Mouse (Mus musculus) cerebellum, adult 9-10 months (tissue): Measurements from ENCODE around the gene Nr2c2ap.

Experiments
- DNase-seq: peaks from one replicate; pipeline ENCODE4 v3.0.0; 2022

Gene Nr2c2ap

DNA sequence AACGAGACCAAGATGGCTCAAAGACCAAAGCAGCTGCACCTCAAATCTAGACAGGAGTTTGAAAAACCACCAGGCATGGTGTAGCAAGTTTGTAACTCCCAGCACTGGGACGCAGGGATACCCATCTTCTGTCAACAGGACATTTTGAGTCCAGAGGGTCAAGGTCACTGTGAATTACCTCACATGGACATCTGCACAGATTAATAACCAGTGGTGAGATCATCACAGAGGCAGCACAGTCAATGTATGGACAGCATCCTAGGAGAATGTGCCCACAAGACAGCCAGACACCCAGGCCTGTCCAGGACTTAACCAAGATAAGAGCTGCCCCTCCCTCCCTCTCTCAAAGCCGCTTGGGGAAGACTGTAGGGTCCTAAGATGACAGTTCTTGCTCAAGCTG lies 39.0 kb downstream of the Nr2c2ap start:
- DNase-seq: no peak

DNA sequence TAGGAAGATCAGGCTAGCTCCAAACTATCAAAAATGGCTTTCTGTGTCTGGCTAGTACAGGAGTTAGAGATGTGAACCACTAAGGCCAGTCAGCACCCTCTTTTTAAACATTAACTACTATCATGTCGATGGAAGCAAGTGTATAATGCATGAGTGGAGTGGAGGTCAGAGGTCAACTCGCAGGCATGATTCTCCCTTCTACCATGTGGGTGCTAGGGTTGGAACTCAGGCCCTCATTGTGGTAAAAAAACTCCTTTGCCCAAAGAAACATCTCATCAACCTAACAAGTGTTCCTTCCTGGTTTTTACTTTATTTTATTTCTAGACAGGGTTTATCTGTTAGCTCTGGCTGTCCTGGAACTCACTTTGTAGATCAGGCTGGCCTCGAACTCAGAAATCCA lies 39.6 kb downstream of the Nr2c2ap start:
- DNase-seq: no peak

DNA sequence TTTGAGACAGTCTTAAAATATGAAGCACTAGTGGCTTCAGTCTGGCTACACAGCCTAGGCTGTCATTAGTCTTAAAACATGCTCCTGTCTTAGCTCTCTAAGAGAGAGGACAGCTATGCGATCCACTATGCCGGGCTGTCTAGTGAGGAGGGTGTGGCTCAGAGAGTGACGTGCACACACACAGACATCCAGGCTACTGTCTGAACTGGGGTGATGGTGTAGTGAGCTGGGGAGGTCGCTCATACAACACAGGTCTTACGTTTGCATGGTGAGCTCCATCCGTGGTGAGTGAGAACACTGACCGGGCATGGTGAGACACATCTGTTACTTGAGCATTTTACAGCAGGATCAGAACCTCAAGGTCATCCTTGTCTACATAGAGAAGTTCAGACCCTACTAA lies 40.1 kb downstream of the Nr2c2ap start:
- no peak for DNase-seq

DNA sequence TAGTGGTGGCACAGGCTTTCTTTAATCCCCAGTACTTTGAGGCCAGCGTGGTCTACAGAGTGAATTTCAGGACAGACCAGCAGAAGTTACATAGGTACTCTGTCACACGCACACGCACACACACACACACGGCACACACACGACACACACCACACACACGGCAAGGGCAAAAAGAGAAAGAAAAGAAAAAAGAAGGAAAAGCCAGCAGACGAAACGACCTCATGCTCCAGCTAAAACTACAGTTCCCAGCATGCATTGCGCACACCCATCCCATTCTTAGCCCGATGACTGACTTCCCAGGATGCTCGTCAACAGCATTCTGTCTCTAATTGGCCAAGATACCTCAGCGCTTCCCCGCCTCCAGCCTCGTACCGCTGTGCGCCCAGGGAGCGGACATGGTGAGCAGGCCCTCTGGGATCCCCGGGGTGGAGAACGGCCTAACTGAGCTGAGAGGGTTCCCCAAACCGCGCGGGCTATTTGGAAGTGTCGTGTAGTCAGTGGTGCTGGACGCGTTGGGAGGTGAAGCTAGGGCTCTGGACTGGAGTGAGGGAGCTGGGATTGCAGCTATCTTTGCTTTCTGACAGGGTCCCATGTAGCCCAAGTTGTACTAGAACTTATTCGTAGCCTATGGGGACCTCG lies 41.0 kb downstream of the Nr2c2ap start, which contains the start of gene Tmem161a:
Tmem161a (plus strand) TSS at position 314 of the 639 bp plus-strand sequence.
- DNase-seq: peak; percentile 94

DNA sequence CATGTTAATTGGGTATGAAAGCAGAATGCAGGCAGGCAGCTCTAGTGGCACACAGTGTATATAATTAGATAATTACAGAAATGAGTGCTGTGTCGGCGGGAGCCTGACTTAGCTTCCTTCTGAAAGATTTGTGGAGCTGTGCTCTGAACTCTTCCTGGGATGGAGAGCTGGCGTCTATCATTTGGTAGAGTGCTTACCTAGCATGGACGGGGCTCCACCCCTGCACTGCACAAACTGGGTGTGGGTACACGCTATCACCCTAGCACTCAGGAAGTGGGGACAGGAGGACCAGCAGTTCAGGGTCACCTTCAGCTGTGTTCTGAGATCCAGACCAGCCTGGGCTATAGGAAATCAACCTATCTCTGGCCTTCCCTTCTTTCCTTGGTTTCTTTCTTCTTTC lies 42.2 kb downstream of the Nr2c2ap start:
- DNase-seq: no peak

DNA sequence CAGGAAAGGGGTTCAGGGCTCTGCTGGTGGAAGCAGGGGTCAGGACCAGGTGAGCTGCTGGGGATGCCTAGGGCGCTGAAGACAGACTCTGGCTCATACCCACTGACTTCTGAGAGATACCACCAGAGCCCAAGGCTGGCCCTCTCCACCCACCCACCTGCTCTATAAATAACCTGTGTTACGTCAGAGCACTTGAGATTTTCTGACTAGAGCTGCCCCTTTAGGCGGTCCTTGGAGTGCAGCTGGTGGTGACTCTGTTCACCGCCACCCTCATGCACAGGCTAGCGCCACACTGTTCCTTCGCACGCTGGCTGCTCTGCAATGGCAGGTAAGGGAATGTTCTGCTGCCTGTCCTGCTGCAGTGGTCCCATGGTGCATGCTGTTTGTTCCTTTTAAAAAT lies 42.9 kb downstream of the Nr2c2ap start:
- DNase-seq: no peak

DNA sequence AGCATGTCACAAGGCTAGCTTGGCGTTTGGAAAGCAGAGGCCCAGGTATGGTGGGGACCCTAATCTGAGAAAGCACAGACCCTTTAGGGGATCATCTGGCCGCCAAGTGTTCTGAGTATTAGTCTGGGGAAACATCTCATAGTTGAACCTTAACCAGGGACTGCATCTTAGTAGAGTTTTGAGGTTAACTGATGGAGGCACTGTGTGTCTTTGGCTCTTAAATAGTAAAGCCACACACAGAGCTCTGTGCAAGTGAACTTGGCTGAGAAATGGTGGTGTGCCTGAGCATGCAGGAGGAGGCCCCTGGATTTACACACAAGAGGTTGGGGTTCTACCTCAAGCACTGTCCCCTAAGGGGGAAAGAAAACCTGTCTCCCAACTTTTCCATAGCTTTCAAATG lies 47.1 kb downstream of the Nr2c2ap start:
- DNase-seq: no peak

DNA sequence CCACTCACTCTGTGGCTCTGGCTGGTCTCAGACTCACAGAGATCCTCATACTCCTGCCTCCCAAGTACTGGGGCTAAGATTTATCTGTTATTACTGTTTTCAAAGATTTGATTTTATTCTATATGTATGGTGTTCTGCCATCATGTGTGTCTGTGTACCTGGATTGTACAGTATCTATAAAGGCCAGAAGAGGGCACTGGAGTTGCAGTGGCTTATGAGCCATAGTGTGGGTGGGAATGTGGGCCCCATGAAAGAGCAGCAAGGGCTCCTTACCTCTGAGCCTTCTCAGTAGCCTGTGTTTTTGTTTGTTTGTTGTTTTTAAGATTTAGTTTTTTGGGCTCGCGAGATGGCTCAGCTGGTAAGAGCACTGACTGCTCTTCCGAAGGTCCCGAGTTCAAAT lies 47.9 kb downstream of the Nr2c2ap start:
- DNase-seq: no peak

DNA sequence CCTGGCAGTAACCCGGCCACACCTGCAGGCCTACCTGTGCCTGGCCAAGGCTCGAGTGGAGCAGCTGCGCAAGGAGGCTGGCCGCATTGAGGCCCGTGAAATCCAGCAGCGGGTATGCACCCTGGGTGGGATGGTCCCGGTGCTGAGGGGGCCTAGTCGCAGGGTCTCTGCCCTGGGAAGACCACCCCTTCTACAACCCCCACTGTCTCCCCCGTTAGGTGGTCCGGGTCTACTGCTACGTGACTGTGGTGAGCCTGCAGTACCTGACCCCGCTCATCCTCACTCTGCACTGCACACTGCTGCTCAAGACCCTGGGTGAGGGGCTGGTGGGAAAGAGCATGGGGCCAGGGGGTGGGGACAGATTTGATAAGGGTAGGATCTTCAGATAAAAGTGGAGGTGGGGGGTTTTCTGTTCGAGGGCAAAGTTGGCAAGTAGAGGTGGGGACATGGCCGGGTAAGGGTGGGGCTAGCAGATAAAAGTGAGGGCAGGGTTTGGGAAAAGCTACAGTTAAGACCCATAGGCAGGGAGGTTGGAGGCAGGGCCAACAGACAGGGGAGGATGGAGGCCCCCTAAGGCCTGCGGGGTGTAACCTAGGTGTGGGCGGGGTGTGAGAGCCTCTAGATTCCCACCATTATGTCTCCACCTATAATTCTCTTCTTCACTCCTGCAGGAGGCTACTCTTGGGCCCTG lies 50.2 kb downstream of the Nr2c2ap start:
- no peak for DNase-seq

DNA sequence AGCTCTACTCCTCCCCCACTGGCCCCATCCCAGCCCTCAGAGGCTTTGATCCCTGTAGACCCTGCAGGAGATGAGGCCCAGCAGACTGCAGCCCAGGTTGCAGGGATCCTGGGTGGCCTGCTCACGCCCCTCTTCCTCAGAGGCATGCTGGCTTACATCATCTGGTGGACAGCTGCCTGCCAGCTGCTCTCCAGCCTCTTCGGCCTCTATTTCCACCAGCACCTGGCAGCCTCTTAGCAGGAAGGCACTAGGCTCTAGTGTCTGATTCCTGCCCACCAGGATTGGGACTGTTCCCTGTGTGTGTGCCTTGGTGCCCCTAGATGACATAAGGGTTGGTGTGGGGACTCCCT lies 50.7 kb downstream of the Nr2c2ap start:
- no peak for DNase-seq

DNA sequence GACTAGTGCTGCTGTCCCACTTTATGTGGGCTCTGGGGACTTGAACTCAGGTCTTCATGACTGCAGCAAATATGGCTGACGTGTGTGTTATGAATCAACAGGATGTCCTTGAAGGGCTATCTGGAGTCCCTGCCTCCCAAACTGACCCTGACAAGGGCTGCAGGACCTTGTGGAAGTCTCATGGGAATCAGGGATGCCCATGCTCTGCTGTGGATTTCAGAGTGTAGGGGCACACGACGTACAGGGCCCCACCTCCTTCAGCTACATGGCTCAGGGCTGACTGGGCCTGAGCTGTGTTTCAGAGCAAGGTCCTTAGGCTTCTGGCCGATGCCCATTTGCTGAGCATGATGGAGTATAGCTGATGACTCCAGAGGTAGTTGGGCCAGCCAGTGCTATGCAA lies 52.1 kb downstream of the Nr2c2ap start:
- DNase-seq: no peak
